Mouse (Mus musculus): ENCODE results near the gene Usp44. TPM values are rescaled to one million over a fixed set of nuclear protein-coding genes. Genes with fewer than 3 reads are reported as not detected.
A peak's percentile ranks its signal among the peaks of the same experiment; 100 is the strongest.
"Not testable (repeated sequence)": the region's sequence is repeated elsewhere in the genome, so short reads cannot be mapped to it uniquely, and the experiment has no call there.

Gene Usp44
- polyA plus RNA-seq, 1 experiment from 2014 or later, result 0.12 TPM

GRCm38 (mm10) chr10:93831730-93832574, 597 bp downstream of the Usp44 start:
- Histone ChIP-seq H3K4me1 (ENCODE audit: insufficient read depth, low read depth, low read length) (peaks cover 9% of the 10 kb centered on the region), H3K27me3 (replicated peaks; ENCODE audit: insufficient read depth, low read length) (peaks cover 39% of the 10 kb centered on the region), H3K27ac (ENCODE audit: low read length) (no peak overlapping the region), H3K4me2 (replicated peaks; ENCODE audit: low read depth, low read length) (peak overlapping the region; percentile 27), H3K9ac (replicated peaks; ENCODE audit: low read depth) (no peak overlapping the region), H3K4me3 (ENCODE audit: low read depth, low read length) (peak overlapping the region; percentile 12), H3K36me3 (ENCODE audit: insufficient read depth, low read length) (no peaks in the 10 kb centered on the region), H3K9me3 (ENCODE audit: low read length) (no peaks in the 10 kb centered on the region)
- DNase-seq (ENCODE audit: low spot score) (no peak), ATAC-seq (no peak)
- 8% methylated on average over 18 of the region's 18 CpGs for WGBS
- no peak for TF ChIP-seq CTCF (IDR thresholded peaks at IDR 0.05)
- no peak for TF ChIP-seq EP300 (IDR thresholded peaks at IDR 0.05)

- WGBS, result 38% methylated on average over 9 of the region's 9 CpGs
- Histone ChIP-seq H3K27me3 (replicated peaks; ENCODE audit: insufficient read depth, low read length) (peaks cover 39% of the 10 kb centered on the region), H3K4me2 (replicated peaks; ENCODE audit: low read depth, low read length) (no peak overlapping the region), H3K4me3 (ENCODE audit: low read depth, low read length) (no peak overlapping the region), H3K4me1 (ENCODE audit: insufficient read depth, low read depth, low read length) (peaks cover 9% of the 10 kb centered on the region), H3K9me3 (ENCODE audit: low read length) (no peaks in the 10 kb centered on the region), H3K36me3 (ENCODE audit: insufficient read depth, low read length) (no peaks in the 10 kb centered on the region), H3K9ac (replicated peaks; ENCODE audit: low read depth) (no peak overlapping the region), H3K27ac (ENCODE audit: low read length) (no peak overlapping the region)
- no peak for TF ChIP-seq EP300 (IDR thresholded peaks at IDR 0.05)
- TF ChIP-seq CTCF (IDR thresholded peaks at IDR 0.05), result no peak
- no peak for DNase-seq (ENCODE audit: low spot score)
- ATAC-seq, result no peak
These were observed 1.5 kb downstream of the Usp44 start for GRCm38 (mm10) chr10:93832811-93833210.

- no peak for TF ChIP-seq EP300 (IDR thresholded peaks at IDR 0.05)
- TF ChIP-seq CTCF (IDR thresholded peaks at IDR 0.05), result no peak
- ATAC-seq (no peak), DNase-seq (ENCODE audit: low spot score) (no peak)
- Histone ChIP-seq H3K4me3 (ENCODE audit: low read depth, low read length) (peak overlapping the region; percentile 56), H3K27ac (ENCODE audit: low read length) (no peak overlapping the region), H3K9me3 (ENCODE audit: low read length) (no peaks in the 10 kb centered on the region), H3K4me1 (ENCODE audit: insufficient read depth, low read depth, low read length) (peaks cover 9% of the 10 kb centered on the region), H3K4me2 (replicated peaks; ENCODE audit: low read depth, low read length) (peak overlapping the region; percentile 94), H3K9ac (replicated peaks; ENCODE audit: low read depth) (no peak overlapping the region), H3K27me3 (replicated peaks; ENCODE audit: insufficient read depth, low read length) (peaks cover 39% of the 10 kb centered on the region), H3K36me3 (ENCODE audit: insufficient read depth, low read length) (no peaks in the 10 kb centered on the region)
- 2% methylated on average over 16 of the region's 16 CpGs for WGBS
These were observed 2.0 kb downstream of the Usp44 start for GRCm38 (mm10) chr10:93833370-93833698.

GRCm38 (mm10) chr10:93833699-93834393, 2.5 kb downstream of the Usp44 start:
- Histone ChIP-seq H3K27ac (ENCODE audit: low read length) (no peak overlapping the region), H3K9ac (replicated peaks; ENCODE audit: low read depth) (no peak overlapping the region), H3K9me3 (ENCODE audit: low read length) (no peaks in the 10 kb centered on the region), H3K4me2 (replicated peaks; ENCODE audit: low read depth, low read length) (peak overlapping the region; percentile 94), H3K27me3 (replicated peaks; ENCODE audit: insufficient read depth, low read length) (peaks cover 39% of the 10 kb centered on the region), H3K4me1 (ENCODE audit: insufficient read depth, low read depth, low read length) (peaks cover 9% of the 10 kb centered on the region), H3K4me3 (ENCODE audit: low read depth, low read length) (peak overlapping the region; percentile 56), H3K36me3 (ENCODE audit: insufficient read depth, low read length) (no peaks in the 10 kb centered on the region)
- ATAC-seq, result peak; percentile 85
- DNase-seq (ENCODE audit: low spot score), result peak; percentile 24
- WGBS, result 2% methylated on average over 53 of the region's 75 CpGs
- TF ChIP-seq EP300 (IDR thresholded peaks at IDR 0.05), result no peak
- TF ChIP-seq CTCF (IDR thresholded peaks at IDR 0.05), result 0 out of 2 replicates have a peak, but pooled peaks have one; percentile 19

- Histone ChIP-seq H3K27ac (ENCODE audit: low read length) (no peak overlapping the region), H3K9me3 (ENCODE audit: low read length) (no peaks in the 10 kb centered on the region), H3K4me2 (replicated peaks; ENCODE audit: low read depth, low read length) (peak overlapping the region; percentile 94), H3K27me3 (replicated peaks; ENCODE audit: insufficient read depth, low read length) (peaks cover 39% of the 10 kb centered on the region), H3K36me3 (ENCODE audit: insufficient read depth, low read length) (no peaks in the 10 kb centered on the region), H3K4me3 (ENCODE audit: low read depth, low read length) (peak overlapping the region; percentile 56), H3K9ac (replicated peaks; ENCODE audit: low read depth) (no peak overlapping the region), H3K4me1 (ENCODE audit: insufficient read depth, low read depth, low read length) (peaks cover 9% of the 10 kb centered on the region)
- TF ChIP-seq CTCF (IDR thresholded peaks at IDR 0.05) (no peak), EP300 (IDR thresholded peaks at IDR 0.05) (no peak)
- 5% methylated on average over 13 of the region's 13 CpGs for WGBS
- DNase-seq (ENCODE audit: low spot score), result no peak
- no peak for ATAC-seq
These were observed 3.0 kb downstream of the Usp44 start for GRCm38 (mm10) chr10:93834394-93834745.

DNA sequence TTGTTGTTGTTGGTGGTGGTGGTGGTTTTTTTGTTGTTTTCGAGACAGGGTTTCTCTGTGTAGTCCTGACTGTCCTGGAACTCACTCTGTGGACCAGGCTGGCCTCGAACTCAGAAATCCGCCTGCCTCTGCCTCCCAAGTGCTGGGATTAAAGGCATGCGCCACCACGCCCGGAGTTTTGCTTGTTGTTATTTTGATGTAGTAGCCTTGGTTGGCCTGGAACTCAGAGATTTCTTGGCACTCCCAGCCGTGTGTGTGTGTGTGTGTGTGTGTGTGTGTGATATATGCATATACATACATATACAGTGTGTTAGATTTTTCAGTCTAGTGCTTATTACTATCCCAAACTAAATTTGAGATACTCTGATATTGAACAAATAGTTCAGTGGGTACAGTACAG, 3.8 kb downstream of the Usp44 start:
- H3K27me3 ChIP-seq (replicated peaks; ENCODE audit: insufficient read depth, low read length), result peaks cover 39% of the 10 kb centered on the region
- H3K4me3 ChIP-seq (ENCODE audit: low read depth, low read length); DNase-seq (ENCODE audit: low spot score); H3K9me3 ChIP-seq (ENCODE audit: low read length); H3K4me2 ChIP-seq (replicated peaks; ENCODE audit: low read depth, low read length); H3K4me1 ChIP-seq (ENCODE audit: insufficient read depth, low read depth, low read length); H3K27ac ChIP-seq (ENCODE audit: low read length); H3K36me3 ChIP-seq (ENCODE audit: insufficient read depth, low read length); ATAC-seq; H3K9ac ChIP-seq (replicated peaks; ENCODE audit: low read depth): not testable (repeated sequence)
- WGBS, result 85% methylated on average over 7 of the region's 7 CpGs

Measured in lung, postnatal 0 days (tissue).